Mouse (Mus musculus): ENCODE measurements around the gene Olfr68.
"Not testable (repeated sequence)": the region's sequence is repeated elsewhere in the genome, so short reads cannot be mapped to it uniquely, and the experiment has no call there.

The Olfr68 gene

DNA sequence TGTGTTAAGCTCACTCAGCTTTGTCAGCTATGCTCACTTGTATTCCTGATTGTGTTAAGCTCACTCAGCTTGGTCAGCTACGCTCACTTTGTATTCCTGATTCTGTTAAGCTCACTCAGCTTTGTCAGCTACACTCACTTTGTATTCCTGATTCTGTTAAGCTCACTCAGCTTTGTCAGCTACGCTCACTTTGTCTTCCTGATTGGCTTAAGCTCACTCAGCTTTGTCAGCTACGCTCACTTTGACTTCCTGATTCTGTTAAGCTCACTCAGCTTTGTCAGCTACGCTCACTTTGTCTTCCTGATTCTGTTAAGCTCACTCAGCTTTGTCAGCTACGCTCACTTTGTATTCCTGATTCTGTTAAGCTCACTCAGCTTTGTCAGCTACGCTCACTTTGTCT, 17.3 kb downstream of the Olfr68 start:
- not testable (repeated sequence) for DNase-seq

DNA sequence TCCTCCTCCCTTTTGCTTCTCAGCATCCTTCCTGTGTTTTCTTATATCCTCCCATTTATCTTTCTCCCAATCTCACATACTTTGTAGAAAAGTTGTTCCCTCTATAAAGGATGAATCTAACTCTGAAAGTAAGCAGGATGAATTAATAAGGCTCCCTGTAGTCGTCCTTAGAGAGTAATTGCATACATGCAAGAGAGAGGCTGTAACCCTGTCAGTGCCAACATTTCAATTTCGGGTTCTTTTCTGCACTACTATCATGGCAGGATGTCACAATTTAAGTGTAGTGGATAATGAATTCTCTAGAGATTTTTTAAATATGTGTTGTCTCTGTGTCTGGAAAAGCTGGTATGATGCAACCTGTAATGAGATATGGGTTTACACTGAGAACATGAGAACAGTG, 22.3 kb downstream of the Olfr68 start, which contains the start of gene Olfr630:
Gene Olfr630, minus strand, starts transcription at position 101 of the 400 bp plus-strand sequence.
- no peak for DNase-seq

DNA sequence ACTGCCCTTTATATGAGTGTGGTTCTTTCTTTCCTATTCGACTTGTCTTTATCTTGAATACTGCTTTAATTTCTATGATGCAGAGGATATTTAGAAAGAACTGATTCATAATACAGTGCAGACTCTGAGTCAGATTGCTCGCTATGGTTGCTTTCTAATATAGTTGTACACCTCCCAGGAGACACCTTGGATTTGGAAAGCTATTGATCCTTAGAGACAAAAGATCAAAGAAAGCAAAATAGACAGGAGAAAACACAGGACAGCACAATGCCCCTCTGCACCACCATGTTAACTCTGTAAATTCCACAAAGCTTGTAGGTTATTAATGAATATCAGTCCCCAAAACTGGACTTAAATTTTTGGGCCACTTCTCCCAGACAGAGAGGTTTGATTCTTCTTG, 34.7 kb downstream of the Olfr68 start, which contains the start of gene Olfr629:
Gene Olfr629, minus strand, starts transcription at position 101 of the 400 bp plus-strand sequence.
- DNase-seq: no peak

DNA sequence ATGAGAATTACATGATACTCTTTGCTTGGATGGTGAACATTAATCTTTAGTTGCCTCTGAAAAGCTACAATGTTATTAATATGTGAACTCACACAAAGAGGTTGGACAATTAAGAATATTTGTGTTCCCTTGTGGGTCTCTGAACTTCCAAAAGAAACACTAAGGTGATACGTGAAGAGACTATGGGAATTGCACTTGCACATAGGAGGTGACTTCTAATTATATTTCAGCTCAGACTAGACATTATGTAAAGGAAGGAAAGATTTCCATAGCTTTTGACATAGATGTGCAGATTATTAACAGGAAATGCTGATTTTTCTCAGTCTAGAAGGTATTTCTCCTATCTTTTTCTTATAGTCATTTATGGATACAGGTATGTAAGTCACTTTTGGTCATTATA, 49.4 kb downstream of the Olfr68 start, which contains the start of gene Olfr628:
Gene Olfr628, plus strand, starts transcription at position 301 of the 400 bp plus-strand sequence.
- no peak for DNase-seq

Data from cerebellum, adult 11-12 months (tissue).